Mouse (Mus musculus): ENCODE measurements around the gene Nfu1.

Nfu1 gene

GRCm38 (mm10) chr6:87008887-87009286, at the start of gene Nfu1:
TSS of gene Nfu1 (plus strand) at chr6:87009236.
- no peak for DNase-seq (ENCODE audit: low spot score)

GRCm38 (mm10) chr6:86963987-86964685, 44.9 kb upstream of the Nfu1 start:
- no peak for DNase-seq (ENCODE audit: low spot score)

- no peak for DNase-seq (ENCODE audit: low spot score)
These were observed 41.9 kb upstream of the Nfu1 start for GRCm38 (mm10) chr6:86967166-86967565.

- DNase-seq (ENCODE audit: low spot score) = no peak
These were observed 35.1 kb upstream of the Nfu1 start for GRCm38 (mm10) chr6:86973956-86974355.

GRCm38 (mm10) chr6:86978156-86978908, 30.7 kb upstream of the Nfu1 start:
- no peak for DNase-seq (ENCODE audit: low spot score)

GRCm38 (mm10) chr6:86978909-86979265, 30.1 kb upstream of the Nfu1 start:
- DNase-seq (ENCODE audit: low spot score) = no peak

- no peak for DNase-seq (ENCODE audit: low spot score)
These were observed 27.8 kb upstream of the Nfu1 start for GRCm38 (mm10) chr6:86981206-86981605.

- no peak for DNase-seq (ENCODE audit: low spot score)
These were observed 23.5 kb upstream of the Nfu1 start for GRCm38 (mm10) chr6:86985314-86986106.

- no peak for DNase-seq (ENCODE audit: low spot score)
These were observed 19.5 kb upstream of the Nfu1 start for GRCm38 (mm10) chr6:86989576-86989975.

- no peak for DNase-seq (ENCODE audit: low spot score)
These were observed 18.0 kb upstream of the Nfu1 start for GRCm38 (mm10) chr6:86991041-86991440.

- DNase-seq (ENCODE audit: low spot score) = no peak
These were observed 16.7 kb upstream of the Nfu1 start for GRCm38 (mm10) chr6:86992349-86992748.

GRCm38 (mm10) chr6:86994254-86994653, 14.8 kb upstream of the Nfu1 start:
- DNase-seq (ENCODE audit: low spot score) = no peak

- DNase-seq (ENCODE audit: low spot score) = no peak
These were observed 12.3 kb upstream of the Nfu1 start for GRCm38 (mm10) chr6:86996629-86997307.

- DNase-seq (ENCODE audit: low spot score) = no peak
These were observed 11.7 kb upstream of the Nfu1 start for GRCm38 (mm10) chr6:86997360-86997759.

GRCm38 (mm10) chr6:87001995-87002394, 7.0 kb upstream of the Nfu1 start:
- DNase-seq (ENCODE audit: low spot score) = no peak

- DNase-seq (ENCODE audit: low spot score) = peak; percentile 79
These were observed 6.4 kb upstream of the Nfu1 start for GRCm38 (mm10) chr6:87002521-87003055.

- no peak for DNase-seq (ENCODE audit: low spot score)
These were observed 4.9 kb upstream of the Nfu1 start for GRCm38 (mm10) chr6:87004099-87004498.

- no peak for DNase-seq (ENCODE audit: low spot score)
These were observed 3.5 kb upstream of the Nfu1 start for GRCm38 (mm10) chr6:87005577-87005976.

GRCm38 (mm10) chr6:87009692-87010328, 774 bp downstream of the Nfu1 start:
- peak; percentile 96 for DNase-seq (ENCODE audit: low spot score)

- DNase-seq (ENCODE audit: low spot score) = no peak
These were observed 7.9 kb downstream of the Nfu1 start for GRCm38 (mm10) chr6:87016916-87017315.

GRCm38 (mm10) chr6:87018874-87019273, 9.8 kb downstream of the Nfu1 start:
- no peak for DNase-seq (ENCODE audit: low spot score)
